Mouse (Mus musculus): ENCODE measurements around the gene Nat8f6. TPM values are rescaled to one million over a fixed set of nuclear protein-coding genes. Genes with fewer than 3 reads are reported as not detected.
"Not testable (repeated sequence)": the region's sequence is repeated elsewhere in the genome, so short reads cannot be mapped to it uniquely, and the experiment has no call there.

Gene Nat8f6
- not detected for total RNA-seq (2021)
- long read RNA-seq, experiment 1 = 0 reads
- long read RNA-seq, experiment 2 = 0 reads

- DNase-seq = no peak
Measured at GRCm38 (mm10) chr6:85820837-85821236, at the start of gene Nat8f6, which contains the start of gene Nat8f5. TSS of gene Nat8f6 (minus strand) at chr6:85820954. TSS of gene Nat8f5 (minus strand) at chr6:85820972.

GRCm38 (mm10) chr6:85869006-85869405 lies 48.3 kb upstream of the Nat8f6 start, which contains the start of gene Nat8f2:
TSS of gene Nat8f2 (minus strand) at chr6:85869158.
- DNase-seq; intact Hi-C loops (cut with DNase I; ENCODE audit: low total_unique reads): not testable (repeated sequence)

More at GRCm38 (mm10) chr6:85820837-85821236, at the start of gene Nat8f6, which contains the start of gene Nat8f5:
- intact Hi-C loops (cut with DNase I; ENCODE audit: low total_unique reads) = no loop called here

GRCm38 (mm10) chr6:85867726-85868690 lies 47.3 kb upstream of the Nat8f6 start:
- DNase-seq = no peak
- intact Hi-C loops (cut with DNase I; ENCODE audit: low total_unique reads) = no loop called here

GRCm38 (mm10) chr6:85866995-85867394 lies 46.2 kb upstream of the Nat8f6 start:
- DNase-seq; intact Hi-C loops (cut with DNase I; ENCODE audit: low total_unique reads): not testable (repeated sequence)

GRCm38 (mm10) chr6:85866166-85866565 lies 45.4 kb upstream of the Nat8f6 start:
- intact Hi-C loops (cut with DNase I; ENCODE audit: low total_unique reads) = not testable (repeated sequence)
- peak; percentile 13 for DNase-seq

GRCm38 (mm10) chr6:85864900-85865639 lies 44.3 kb upstream of the Nat8f6 start:
- DNase-seq = peak; percentile 7
- intact Hi-C loops (cut with DNase I; ENCODE audit: low total_unique reads) = not testable (repeated sequence)

- intact Hi-C loops (cut with DNase I; ENCODE audit: low total_unique reads) = no loop called here
Measured at GRCm38 (mm10) chr6:85863840-85864239, 43.1 kb upstream of the Nat8f6 start.

GRCm38 (mm10) chr6:85863136-85863535 lies 42.4 kb upstream of the Nat8f6 start:
- no peak for DNase-seq
- intact Hi-C loops (cut with DNase I; ENCODE audit: low total_unique reads) = no loop called here

More at GRCm38 (mm10) chr6:85863840-85864239, 43.1 kb upstream of the Nat8f6 start:
- DNase-seq = no peak

- intact Hi-C loops (cut with DNase I; ENCODE audit: low total_unique reads) = no loop called here
- DNase-seq = no peak
Measured at GRCm38 (mm10) chr6:85862565-85862964, 41.8 kb upstream of the Nat8f6 start.

GRCm38 (mm10) chr6:85861247-85861646 lies 40.5 kb upstream of the Nat8f6 start:
- no peak for DNase-seq
- intact Hi-C loops (cut with DNase I; ENCODE audit: low total_unique reads) = no loop called here

GRCm38 (mm10) chr6:85856194-85856678 lies 35.5 kb upstream of the Nat8f6 start:
- intact Hi-C loops (cut with DNase I; ENCODE audit: low total_unique reads) = no loop called here
- peak; percentile 48 for DNase-seq

- DNase-seq = no peak
- intact Hi-C loops (cut with DNase I; ENCODE audit: low total_unique reads) = no loop called here
Measured at GRCm38 (mm10) chr6:85853481-85853880, 32.7 kb upstream of the Nat8f6 start.

GRCm38 (mm10) chr6:85851062-85851773 lies 30.5 kb upstream of the Nat8f6 start:
- DNase-seq = no peak

GRCm38 (mm10) chr6:85849240-85849639 lies 28.5 kb upstream of the Nat8f6 start:
- intact Hi-C loops (cut with DNase I; ENCODE audit: low total_unique reads) = no loop called here
- DNase-seq = no peak

More at GRCm38 (mm10) chr6:85851062-85851773, 30.5 kb upstream of the Nat8f6 start:
- intact Hi-C loops (cut with DNase I; ENCODE audit: low total_unique reads) = no loop called here

- intact Hi-C loops (cut with DNase I; ENCODE audit: low total_unique reads) = no loop called here
- no peak for DNase-seq
Measured at GRCm38 (mm10) chr6:85848140-85848539, 27.4 kb upstream of the Nat8f6 start.

GRCm38 (mm10) chr6:85846921-85847320 lies 26.2 kb upstream of the Nat8f6 start:
- DNase-seq = no peak
- intact Hi-C loops (cut with DNase I; ENCODE audit: low total_unique reads) = no loop called here

GRCm38 (mm10) chr6:85843677-85844458 lies 23.1 kb upstream of the Nat8f6 start:
- DNase-seq; intact Hi-C loops (cut with DNase I; ENCODE audit: low total_unique reads): not testable (repeated sequence)

- peak; percentile 23 for DNase-seq
- intact Hi-C loops (cut with DNase I; ENCODE audit: low total_unique reads) = loop anchor here (5.0 kb wide), 1 partner anchor 162 kb away; no protein-coding TSS in a partner anchor
Measured at GRCm38 (mm10) chr6:85839982-85840381, 19.2 kb upstream of the Nat8f6 start.
